Comparison of ENCODE assay signal across 30 mouse cellular contexts in genomic region chr12:73948415-73948814, GRCm38 (mm10). TPM values are rescaled to one million over a fixed set of nuclear protein-coding genes. Genes with fewer than 3 reads are reported as not detected.
A peak's percentile ranks its signal among the peaks of the same experiment; 100 is the strongest.
DNase-seq lines count a peak whose midpoint lies in the region; ATAC-seq and TF ChIP-seq lines count a peak whose summit lies in the region.
"Had no signal": no experiment of that assay in that cellular context is flagged by ENCODE, and none has a peak within 500 bp of the region (broad histone marks: within the 10 kb centered on the region; RNA-seq: fewer than 3 reads in every experiment).

No protein-coding gene starts in this region.

- DNase-seq in heart, adult 2 months, result no peak
- no peak for DNase-seq in heart, postnatal 36 days
- no peak for DNase-seq in heart, postnatal 4 days
- DNase-seq in spleen, adult 12 weeks (ENCODE audit: low spot score), result no peak
- DNase-seq in forebrain, postnatal 0 days, result no peak
- DNase-seq: adrenal gland, adult 8-10 months; cerebellum, adult 18-20 months; cerebellum, postnatal 25 days; gastrocnemius, adult 2 months; kidney, adult 8-10 months; kidney, postnatal 10 days; left cerebral cortex, postnatal 4 days; lung, adult 18-20 months; lung, postnatal 10 days; right cerebral cortex, postnatal 25 days; thymus, adult 2 months; thymus, postnatal 4 days had no signal

- peak overlapping the region; percentile 81 for H3K4me2 ChIP-seq in heart, embryonic 15.5 days
- peak overlapping the region; percentile 75 for H3K4me2 ChIP-seq in intestine, embryonic 15.5 days (replicated peaks)
- H3K4me2 ChIP-seq in forebrain, postnatal 0 days (ENCODE audit: low read depth), result no peak overlapping the region
- H3K4me2 ChIP-seq: embryonic facial prominence, embryonic 12.5 days; hindbrain, embryonic 12.5 days; limb, embryonic 15.5 days; midbrain, embryonic 13.5 days; stomach, embryonic 15.5 days had no signal

- no peaks in the 10 kb centered on the region for H3K9me3 ChIP-seq in heart, embryonic 15.5 days (replicated peaks)
- no peaks in the 10 kb centered on the region for H3K9me3 ChIP-seq in ES-Bruce4 (replicated peaks; ENCODE audit: control insufficient read depth, insufficient read depth, low read length, poor library complexity, severe bottlenecking)
- no peaks in the 10 kb centered on the region for H3K9me3 ChIP-seq in intestine, embryonic 15.5 days
- H3K9me3 ChIP-seq in forebrain, postnatal 0 days (ENCODE audit: low read length), result no peaks in the 10 kb centered on the region
- H3K9me3 ChIP-seq: embryonic facial prominence, embryonic 12.5 days; forebrain, embryonic 12.5 days; hindbrain, embryonic 12.5 days; limb, embryonic 15.5 days; midbrain, embryonic 13.5 days; stomach, embryonic 15.5 days had no signal

- no peaks in the 10 kb centered on the region for H3K27me3 ChIP-seq in heart, adult 2 months (ENCODE audit: control insufficient read depth, insufficient read depth, low read length)
- no peaks in the 10 kb centered on the region for H3K27me3 ChIP-seq in heart, embryonic 15.5 days
- H3K27me3 ChIP-seq in ES-Bruce4 (ENCODE audit: control insufficient read depth, insufficient read depth, low read length, poor library complexity, severe bottlenecking), result no peaks in the 10 kb centered on the region
- no peaks in the 10 kb centered on the region for H3K27me3 ChIP-seq in intestine, embryonic 15.5 days (replicated peaks)
- H3K27me3 ChIP-seq in forebrain, postnatal 0 days (ENCODE audit: insufficient read depth, low read length), result no peaks in the 10 kb centered on the region
- H3K27me3 ChIP-seq: forebrain, embryonic 12.5 days; limb, embryonic 15.5 days; stomach, embryonic 15.5 days had no signal

- no peak for TF ChIP-seq EP300 in heart, adult 2 months (IDR thresholded peaks at IDR 0.05; ENCODE audit: insufficient read depth, low read depth, low read length)
- TF ChIP-seq EP300 in ES-Bruce4 (IDR thresholded peaks at IDR 0.05; ENCODE audit: insufficient read depth, low read depth, low read length), result no peak

- H3K36me3 ChIP-seq in heart, adult 2 months (ENCODE audit: control insufficient read depth, insufficient read depth, low read length), result peaks cover 28% of the 10 kb centered on the region
- peaks cover 27% of the 10 kb centered on the region for H3K36me3 ChIP-seq in heart, embryonic 15.5 days
- peaks cover 10% of the 10 kb centered on the region for H3K36me3 ChIP-seq in ES-Bruce4 (ENCODE audit: control insufficient read depth, insufficient read depth, low read length, poor library complexity, severe bottlenecking)
- H3K36me3 ChIP-seq in intestine, embryonic 15.5 days, result peaks cover 3% of the 10 kb centered on the region; the same call in 1 of the 2 replicates
- peaks cover 9% of the 10 kb centered on the region for H3K36me3 ChIP-seq in forebrain, postnatal 0 days (ENCODE audit: insufficient read depth)

- TF ChIP-seq POLR2A in heart, adult 2 months (IDR thresholded peaks at IDR 0.05; ENCODE audit: insufficient read depth, low read depth, low read length), result no peak
- no peak for TF ChIP-seq POLR2A in ES-Bruce4 (IDR thresholded peaks at IDR 0.05; ENCODE audit: insufficient read depth, low read length)

- no peaks in the 10 kb centered on the region for H3K79me2 ChIP-seq in heart, adult 2 months (replicated peaks; ENCODE audit: control insufficient read depth, insufficient read depth, low read length)

- intact Hi-C loops in heart, adult 2 months (cut with DNase I), result no loop called here
- intact Hi-C loops in heart, postnatal 36 days (cut with DNase I), result no loop called here

- ATAC-seq in heart, embryonic 15.5 days (replicated peaks; ENCODE audit: insufficient number of reproducible peaks, insufficient read depth, low FRiP score, low read depth), result no peak
- ATAC-seq in intestine, embryonic 15.5 days, result no peak
- ATAC-seq in forebrain, postnatal 0 days, result no peak
- ATAC-seq: activated CD4-positive, CD25-positive, alpha-beta regulatory T cell, adult 4 months; midbrain, embryonic 13.5 days had no signal

- TF ChIP-seq CTCF in heart, adult 2 months (IDR thresholded peaks at IDR 0.05), result no peak
- no peak for TF ChIP-seq CTCF in ES-Bruce4 (IDR thresholded peaks at IDR 0.05; ENCODE audit: low read depth, low read length)
- no peak for TF ChIP-seq CTCF in forebrain, postnatal 0 days (IDR thresholded peaks at IDR 0.05; ENCODE audit: low read depth)

- no peaks in the 10 kb centered on the region; the same call in 1 of the 2 replicates for H3K4me1 ChIP-seq in heart, adult 2 months (ENCODE audit: control insufficient read depth, insufficient read depth, low read length)
- peaks cover 21% of the 10 kb centered on the region for H3K4me1 ChIP-seq in heart, embryonic 15.5 days (replicated peaks)
- no peaks in the 10 kb centered on the region for H3K4me1 ChIP-seq in ES-Bruce4 (ENCODE audit: control insufficient read depth, insufficient read depth, low read length)
- H3K4me1 ChIP-seq in intestine, embryonic 15.5 days (replicated peaks), result peaks cover 8% of the 10 kb centered on the region; the same call in 1 of the 2 replicates
- H3K4me1 ChIP-seq in forebrain, postnatal 0 days (ENCODE audit: insufficient read depth), result peaks cover 3% of the 10 kb centered on the region; the same call in 1 of the 2 replicates
- H3K4me1 ChIP-seq: stomach, embryonic 15.5 days had no signal

- no peak overlapping the region for H3K4me3 ChIP-seq in heart, adult 2 months
- H3K4me3 ChIP-seq in heart, embryonic 15.5 days, result peak overlapping the region; percentile 56
- peak overlapping the region; percentile 44; the same call in 1 of the 2 replicates for H3K4me3 ChIP-seq in ES-Bruce4 (ENCODE audit: low read depth, low read length)
- H3K4me3 ChIP-seq in intestine, embryonic 15.5 days (replicated peaks), result no peak overlapping the region
- no peak overlapping the region for H3K4me3 ChIP-seq in forebrain, postnatal 0 days (ENCODE audit: low read depth, low read length)
- H3K4me3 ChIP-seq: embryonic facial prominence, embryonic 12.5 days; forebrain, embryonic 12.5 days; hindbrain, embryonic 12.5 days; limb, embryonic 15.5 days; stomach, embryonic 15.5 days had no signal

- H3K9ac ChIP-seq in heart, adult 2 months (ENCODE audit: low read depth, low read length), result 0 out of 2 replicates have a peak overlapping the region, but pooled peaks have one; percentile 30
- H3K9ac ChIP-seq in heart, embryonic 15.5 days, result peak overlapping the region; percentile 66; the same call in 1 of the 2 replicates
- no peak overlapping the region for H3K9ac ChIP-seq in ES-Bruce4 (ENCODE audit: low read depth, poor library complexity, severe bottlenecking)
- no peak overlapping the region for H3K9ac ChIP-seq in intestine, embryonic 15.5 days
- H3K9ac ChIP-seq in forebrain, postnatal 0 days, result no peak overlapping the region
- H3K9ac ChIP-seq: embryonic facial prominence, embryonic 12.5 days; forebrain, embryonic 12.5 days; hindbrain, embryonic 12.5 days; limb, embryonic 15.5 days; midbrain, embryonic 13.5 days; stomach, embryonic 15.5 days had no signal

- H3K27ac ChIP-seq in heart, adult 2 months, result peak overlapping the region; percentile 11; the same call in 1 of the 2 replicates
- H3K27ac ChIP-seq in heart, embryonic 15.5 days, result peak overlapping the region; percentile 83
- H3K27ac ChIP-seq in ES-Bruce4 (ENCODE audit: insufficient read depth, low read length), result no peak overlapping the region
- no peak overlapping the region for H3K27ac ChIP-seq in intestine, embryonic 15.5 days
- H3K27ac ChIP-seq in forebrain, postnatal 0 days (ENCODE audit: low read depth, low read length), result no peak overlapping the region
- H3K27ac ChIP-seq: embryonic facial prominence, embryonic 12.5 days; forebrain, embryonic 12.5 days; gastrocnemius, adult 2 months; hindbrain, embryonic 12.5 days; left cerebral cortex, adult 2 months; limb, embryonic 15.5 days; midbrain, embryonic 13.5 days; stomach, embryonic 15.5 days had no signal

- 81% methylated on average over 4 of the region's 4 CpGs for WGBS in heart, adult 2 months
- WGBS in heart, embryonic 15.5 days, result 64% methylated on average over 4 of the region's 4 CpGs
- WGBS in intestine, embryonic 15.5 days, result 89% methylated on average over 4 of the region's 4 CpGs
- WGBS in forebrain, postnatal 0 days, result 88% methylated on average over 4 of the region's 4 CpGs

RNA-seq across cellular contexts. Expression of gene Gm49321, which starts 11.0 kb away (rescaled TPM):
- total RNA-seq in heart, adult 2 months (2021), result 1 to 10 TPM; 6.9 to 7.2 TPM
- not detected in 2 replicates for polyA plus RNA-seq in heart, adult 2 months (2012; rRNA removed)
- total RNA-seq in heart, postnatal 36 days (2021), result 1 to 10 TPM; 3.7 to 7.0 TPM
- 7.3 and 14.4 TPM in 2 replicates for polyA plus RNA-seq in heart, embryonic 15.5 days (2015; fragmentation: Nextera tagmentation; extraction: Ambion mirVana)
- total RNA-seq in heart, postnatal 4 days (2021), result 1 to 10 TPM; 7.1 to 7.6 TPM
- 9.0 TPM in 1 of 2 replicates, not detected in the other for polyA plus RNA-seq in ES-Bruce4 (2011; ENCODE audit: insufficient read depth, insufficient read length, low read depth, missing spikeins)
- 10.2 and 11.2 TPM in 2 replicates for polyA plus RNA-seq in intestine, embryonic 15.5 days (2015; fragmentation: Nextera tagmentation; extraction: Ambion mirVana)
- not detected in 2 replicates for total RNA-seq in forebrain, postnatal 0 days (2014; rRNA removed)
- 10.0 and 15.7 TPM in 2 replicates for polyA plus RNA-seq in forebrain, postnatal 0 days (2015; fragmentation: Nextera tagmentation; extraction: Ambion mirVana)
- polyA plus RNA-seq: G1E; thymus, adult 2 months had no signal

RNA-seq across cellular contexts. Expression of gene Snapc1, which starts 15.9 kb away (rescaled TPM):
- total RNA-seq in heart, adult 2 months (2021), result 10 to 100 TPM; 10.9 to 12.8 TPM
- 5.0 and 8.6 TPM in 2 replicates for polyA plus RNA-seq in heart, adult 2 months (2012; rRNA removed)
- total RNA-seq in heart, postnatal 36 days (2021), result 10 to 100 TPM in 1 of 2 experiments, 1 to 10 TPM in 1; 8.8 to 13.4 TPM
- polyA plus RNA-seq in heart, embryonic 15.5 days (2015; fragmentation: Nextera tagmentation; extraction: Ambion mirVana), result 14.8 and 15.2 TPM in 2 replicates
- 10 to 100 TPM; 10.7 to 11.2 TPM for total RNA-seq in heart, postnatal 4 days (2021)
- polyA plus RNA-seq in ES-Bruce4 (2011; ENCODE audit: insufficient read depth, insufficient read length, low read depth, missing spikeins), result 26.9 and 31.0 TPM in 2 replicates
- 15.5 and 16.8 TPM in 2 replicates for polyA plus RNA-seq in intestine, embryonic 15.5 days (2015; fragmentation: Nextera tagmentation; extraction: Ambion mirVana)
- 18.1 and 21.9 TPM in 2 replicates for total RNA-seq in forebrain, postnatal 0 days (2014; rRNA removed)
- 15.2 and 17.9 TPM in 2 replicates for polyA plus RNA-seq in forebrain, postnatal 0 days (2015; fragmentation: Nextera tagmentation; extraction: Ambion mirVana)

RNA-seq across cellular contexts. Expression of gene Hif1a, which starts 47.2 kb away (rescaled TPM):
- 10 to 100 TPM; 45.3 to 45.7 TPM for total RNA-seq in heart, adult 2 months (2021)
- polyA plus RNA-seq in heart, adult 2 months (2012; rRNA removed), result 18.0 and 35.1 TPM in 2 replicates
- 10 to 100 TPM; 53.0 to 55.9 TPM for total RNA-seq in heart, postnatal 36 days (2021)
- polyA plus RNA-seq in heart, embryonic 15.5 days (2015; fragmentation: Nextera tagmentation; extraction: Ambion mirVana), result 100 and 105 TPM in 2 replicates
- total RNA-seq in heart, postnatal 4 days (2021), result 100 to 1,000 TPM; 151 to 159 TPM
- polyA plus RNA-seq in ES-Bruce4 (2011; ENCODE audit: insufficient read depth, insufficient read length, low read depth, missing spikeins), result 85.1 and 86.0 TPM in 2 replicates
- 56.2 and 68.8 TPM in 2 replicates for polyA plus RNA-seq in intestine, embryonic 15.5 days (2015; fragmentation: Nextera tagmentation; extraction: Ambion mirVana)
- total RNA-seq in forebrain, postnatal 0 days (2014; rRNA removed), result 101 and 118 TPM in 2 replicates
- 48.5 and 56.6 TPM in 2 replicates for polyA plus RNA-seq in forebrain, postnatal 0 days (2015; fragmentation: Nextera tagmentation; extraction: Ambion mirVana)

RNA-seq across cellular contexts. Expression of gene Syt16, which starts 49.0 kb away (rescaled TPM):
- total RNA-seq in heart, adult 2 months (2021), result not detected
- polyA plus RNA-seq in heart, adult 2 months (2012; rRNA removed), result 0.10 and 0.35 TPM in 2 replicates
- not detected for total RNA-seq in heart, postnatal 36 days (2021)
- 0.24 and 0.87 TPM in 2 replicates for polyA plus RNA-seq in heart, embryonic 15.5 days (2015; fragmentation: Nextera tagmentation; extraction: Ambion mirVana)
- under 1 TPM in 1 of 2 experiments, not detected in 1; 0.05 TPM for total RNA-seq in heart, postnatal 4 days (2021)
- polyA plus RNA-seq in ES-Bruce4 (2011; ENCODE audit: insufficient read depth, insufficient read length, low read depth, missing spikeins), result not detected in 2 replicates
- polyA plus RNA-seq in intestine, embryonic 15.5 days (2015; fragmentation: Nextera tagmentation; extraction: Ambion mirVana), result 1.1 and 1.3 TPM in 2 replicates
- 114 TPM in 2 replicates for total RNA-seq in forebrain, postnatal 0 days (2014; rRNA removed)
- 95.2 and 102 TPM in 2 replicates for polyA plus RNA-seq in forebrain, postnatal 0 days (2015; fragmentation: Nextera tagmentation; extraction: Ambion mirVana)
- total RNA-seq: gastrocnemius, adult 2 months; gastrocnemius, postnatal 4 days had no signal
- polyA plus RNA-seq: activated CD4-positive, CD25-positive, alpha-beta regulatory T cell, adult 4 months; G1E; thymus, adult 2 months had no signal

Comparison
In these comparisons a context has a peak if more than half of its experiments do, and no peak if none do; other contexts are left out.
1. H3K4me3 ChIP-seq: peak in heart, embryonic 15.5 days (single experiment) and ES-Bruce4 (single experiment); none in heart, adult 2 months (single experiment), intestine, embryonic 15.5 days (single experiment) and forebrain, postnatal 0 days (single experiment).
2. H3K27ac ChIP-seq: peak in heart, adult 2 months (single experiment) and heart, embryonic 15.5 days (single experiment); none in ES-Bruce4 (single experiment), intestine, embryonic 15.5 days (single experiment) and forebrain, postnatal 0 days (single experiment).
3. H3K9ac ChIP-seq: peak in heart, adult 2 months (single experiment) and heart, embryonic 15.5 days (single experiment); none in ES-Bruce4 (single experiment), intestine, embryonic 15.5 days (single experiment) and forebrain, postnatal 0 days (single experiment).